Mouse (Mus musculus): ENCODE data around the gene Pkig. TPM values are rescaled to one million over a fixed set of nuclear protein-coding genes. Genes with fewer than 3 reads are reported as not detected.
A peak's percentile ranks its signal among the peaks of the same experiment; 100 is the strongest.

Gene Pkig
- total RNA-seq, 4 experiments from 2014 or later: 112 to 128 (median 121) TPM

DNA sequence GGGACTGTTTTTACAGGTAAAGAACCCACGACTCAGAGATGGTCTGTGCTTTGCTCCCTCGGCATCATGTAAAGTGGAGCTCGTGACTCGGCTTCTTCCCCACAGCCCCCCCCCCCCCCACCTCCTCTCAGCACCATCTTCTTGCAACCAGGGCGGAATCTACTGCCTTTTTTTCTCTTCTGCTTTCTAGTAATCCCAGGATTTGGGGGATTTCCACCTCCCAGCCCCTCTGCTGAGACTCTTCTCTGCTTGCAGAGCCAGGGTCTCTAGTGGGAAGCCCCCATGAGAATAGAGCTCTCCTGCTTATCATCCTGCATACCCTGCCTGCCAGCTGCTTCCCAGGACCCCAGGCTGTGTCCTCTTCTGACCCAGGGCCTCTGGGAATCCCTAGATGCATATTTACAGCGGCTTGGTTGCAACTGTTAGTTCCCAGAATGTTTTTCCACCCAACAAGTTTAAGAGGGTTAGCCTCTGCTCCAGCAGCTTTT, 50.6 kb downstream of the Pkig start:
- no peak for DNase-seq (ENCODE audit: low spot score in 2 of 2)

- no peak for DNase-seq (ENCODE audit: low spot score in 2 of 2)
Measured at GRCm38 (mm10) chr2:163710000-163710399, 51.8 kb downstream of the Pkig start.

DNA sequence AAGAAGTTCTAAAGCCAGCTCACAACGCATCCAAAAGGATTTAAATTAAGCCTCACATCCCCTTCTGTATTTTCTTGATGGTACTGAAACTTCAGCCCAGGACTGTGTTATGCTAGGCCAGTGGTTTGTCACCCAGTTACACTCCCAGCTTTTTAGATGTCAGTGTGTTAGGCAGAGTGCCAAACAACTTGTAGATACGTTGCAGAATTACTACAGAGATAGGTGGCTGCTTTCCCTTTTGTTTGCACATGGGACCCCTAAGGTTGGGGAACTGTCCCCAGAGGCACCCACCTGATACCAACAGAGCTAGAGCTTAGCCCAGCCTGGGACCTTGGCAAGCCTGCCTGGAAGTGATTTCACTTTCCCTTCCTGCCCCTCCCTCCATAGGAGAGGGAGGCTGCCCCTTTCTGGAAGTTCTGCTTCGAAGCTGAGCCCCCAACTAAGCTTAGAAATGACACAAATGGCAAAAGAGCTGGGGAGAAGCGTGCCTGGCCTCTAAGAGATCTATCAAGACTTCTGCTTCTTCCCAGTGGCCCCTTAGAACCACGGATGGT, 52.5 kb downstream of the Pkig start:
- DNase-seq (ENCODE audit: low spot score in 2 of 2): no peak

GRCm38 (mm10) chr2:163711368-163711868, 53.2 kb downstream of the Pkig start:
- no peak for DNase-seq (ENCODE audit: low spot score in 2 of 2)

GRCm38 (mm10) chr2:163712473-163712872, 54.3 kb downstream of the Pkig start:
- DNase-seq (ENCODE audit: low spot score in 2 of 2): no peak

DNA sequence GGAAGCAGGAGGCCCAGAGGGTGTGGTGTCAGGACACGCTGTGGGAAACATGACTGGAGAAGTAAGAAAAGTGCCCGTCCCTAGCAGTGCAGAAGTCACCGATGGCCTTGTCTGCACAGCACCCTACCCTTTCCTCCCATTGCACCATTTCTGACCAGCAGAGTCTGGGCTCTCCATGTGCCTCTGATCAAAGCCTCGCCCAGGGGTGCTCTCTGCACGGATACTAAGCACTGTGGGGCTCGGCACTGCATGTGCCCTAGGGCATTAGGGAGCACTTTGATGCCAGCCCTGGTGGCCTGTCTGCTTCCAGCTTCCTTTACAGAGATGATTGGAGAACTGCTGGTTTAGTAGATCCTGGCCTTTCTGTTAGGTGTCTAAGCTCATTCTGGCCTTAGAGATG, 54.7 kb downstream of the Pkig start:
- no peak for DNase-seq (ENCODE audit: low spot score in 2 of 2)

DNA sequence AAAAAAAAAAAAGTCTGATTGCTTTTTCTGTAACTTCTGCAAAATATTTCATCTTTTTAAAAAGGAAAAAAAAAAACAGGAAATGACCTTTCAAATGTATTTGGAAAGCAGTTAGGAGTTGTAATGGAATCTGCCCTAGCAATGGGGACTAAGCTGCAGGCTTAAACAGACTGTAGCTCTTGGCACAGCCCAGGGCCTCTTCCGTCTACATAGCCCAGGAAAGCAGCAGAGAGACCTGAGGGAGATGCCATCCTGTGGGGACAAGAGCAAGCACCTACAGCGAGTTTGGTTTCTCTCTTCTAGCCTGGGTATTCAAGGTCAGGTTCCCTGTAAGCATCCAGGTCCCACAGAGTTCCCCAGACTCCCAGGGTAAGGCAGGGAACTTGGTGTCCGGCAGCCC, 55.2 kb downstream of the Pkig start:
- DNase-seq (ENCODE audit: low spot score in 2 of 2): no peak

DNA sequence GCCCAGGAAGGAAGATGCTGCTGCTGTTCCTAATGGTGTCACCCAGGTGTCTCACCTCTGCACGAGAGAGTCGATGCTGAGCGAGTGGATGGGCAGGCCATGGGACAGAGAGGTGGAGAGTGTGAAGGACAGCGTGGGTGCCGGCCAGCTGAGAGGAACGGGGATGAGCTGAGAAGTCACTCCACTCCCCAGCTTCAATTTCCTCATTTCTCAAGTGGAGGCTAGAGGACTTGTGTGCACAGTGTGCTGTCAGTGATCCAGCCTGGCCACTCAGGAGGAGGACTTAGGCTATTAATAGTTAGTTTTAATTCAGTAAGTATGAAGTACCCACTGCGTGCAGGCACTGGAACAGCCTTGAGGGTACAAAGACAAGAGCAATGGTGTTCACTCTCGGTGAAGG, 58.3 kb downstream of the Pkig start:
- DNase-seq (ENCODE audit: low spot score in 2 of 2): no peak

GRCm38 (mm10) chr2:163716853-163717252, 58.7 kb downstream of the Pkig start:
- no peak for DNase-seq (ENCODE audit: low spot score in 2 of 2)

- no peak for DNase-seq (ENCODE audit: low spot score in 2 of 2)
Measured at GRCm38 (mm10) chr2:163718526-163718925, 60.3 kb downstream of the Pkig start.

- peak; percentile 72 to 82 for DNase-seq (ENCODE audit: low spot score in 2 of 2)
Measured at GRCm38 (mm10) chr2:163718951-163719603, 60.9 kb downstream of the Pkig start.

- no peak for DNase-seq (ENCODE audit: low spot score in 2 of 2)
Measured at GRCm38 (mm10) chr2:163719616-163720015, 61.4 kb downstream of the Pkig start.

DNA sequence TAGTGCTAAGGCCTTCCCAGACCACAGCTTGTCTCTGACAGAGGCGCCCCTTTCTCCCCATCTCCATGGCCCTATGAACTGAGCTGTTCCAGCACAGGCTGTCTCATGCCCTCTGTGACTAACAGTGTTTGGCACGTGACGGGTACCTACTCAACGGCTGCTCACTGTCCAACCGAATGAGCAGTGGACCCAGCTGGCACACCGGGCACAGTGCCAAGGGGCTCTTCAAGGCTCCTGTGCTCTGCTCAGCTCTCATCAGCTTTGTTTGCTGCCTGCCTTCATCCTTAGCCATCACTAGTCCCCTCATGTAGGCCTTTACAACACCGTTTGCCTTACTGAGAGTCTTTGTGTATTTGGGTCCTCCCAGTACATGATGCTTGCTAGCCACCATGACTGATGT, 64.4 kb downstream of the Pkig start:
- DNase-seq (ENCODE audit: low spot score in 2 of 2): peak in 1 of 2 experiments; percentile 83

DNA sequence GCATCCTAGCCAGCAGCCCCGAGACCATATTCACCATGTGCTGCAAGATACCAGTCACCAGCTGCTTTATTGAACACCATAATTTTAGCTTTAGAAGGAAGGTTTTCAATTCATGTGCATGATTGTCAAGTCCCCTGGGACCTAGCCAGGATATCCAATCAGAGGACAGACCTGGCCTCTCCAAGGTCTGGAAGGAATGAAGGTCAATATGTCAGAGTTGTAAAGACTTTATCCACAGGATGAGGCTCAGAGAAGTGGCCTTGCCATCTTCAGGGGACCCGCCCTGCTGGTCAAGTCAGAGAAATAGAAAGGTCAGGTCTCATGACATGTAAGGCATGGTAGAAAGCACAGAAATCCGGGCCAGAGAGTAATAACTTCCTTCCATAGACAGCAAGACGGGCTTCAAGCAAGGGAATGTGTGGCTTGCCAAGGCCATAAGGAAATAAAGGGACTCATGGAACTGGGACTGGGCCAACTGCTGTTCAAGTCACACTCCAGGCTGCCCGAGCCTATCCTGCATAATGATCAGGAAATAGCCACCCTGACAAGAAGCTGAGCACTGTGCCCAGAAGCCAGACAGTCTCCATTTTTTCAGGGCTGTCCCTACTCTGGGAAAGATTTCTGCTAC, 68.7 kb downstream of the Pkig start:
- no peak for DNase-seq (ENCODE audit: low spot score in 2 of 2)

DNA sequence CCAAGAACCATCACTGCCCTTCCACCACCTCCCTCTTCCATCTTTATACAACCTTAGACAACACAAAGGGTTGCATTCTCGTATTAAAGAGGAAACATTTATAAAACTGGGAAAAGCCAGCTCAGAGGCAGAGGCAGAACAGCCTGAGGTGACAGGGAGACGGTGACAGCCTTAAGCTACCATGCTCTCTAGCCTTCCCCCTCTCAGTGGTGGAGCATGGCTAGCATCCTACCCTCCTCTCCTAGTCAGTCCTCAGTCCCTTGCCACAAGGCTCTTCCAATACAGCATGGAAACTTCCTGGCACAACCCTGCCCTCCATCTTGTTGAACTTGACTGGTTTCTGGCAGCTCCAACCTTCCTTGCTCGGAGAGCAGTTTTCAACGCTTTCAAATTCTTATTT, 70.1 kb downstream of the Pkig start:
- DNase-seq (ENCODE audit: low spot score in 2 of 2): no peak

- no peak for DNase-seq (ENCODE audit: low spot score in 2 of 2)
Measured at GRCm38 (mm10) chr2:163732021-163732420, 73.8 kb downstream of the Pkig start.

- no peak for DNase-seq (ENCODE audit: low spot score in 2 of 2)
Measured at GRCm38 (mm10) chr2:163735163-163735562, 77.0 kb downstream of the Pkig start.

DNA sequence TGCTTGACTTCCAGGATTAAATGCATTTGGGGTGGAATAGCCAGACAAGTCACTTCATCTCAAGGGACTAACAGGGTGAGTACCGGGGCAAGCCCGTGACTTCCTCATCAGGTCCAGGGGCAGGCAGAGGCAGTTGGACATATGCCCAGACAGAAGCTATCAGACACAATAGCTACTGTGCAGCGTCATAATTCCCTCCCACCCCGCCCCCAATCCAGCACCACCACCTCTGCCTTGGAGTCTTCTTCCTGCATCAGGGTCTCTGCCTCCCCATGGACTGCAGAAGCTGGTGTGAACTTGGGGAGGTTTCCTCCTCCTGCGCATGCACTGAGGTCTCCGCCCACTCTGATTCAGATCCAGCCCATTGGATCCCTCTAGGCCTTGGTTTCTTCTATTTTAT, 77.8 kb downstream of the Pkig start:
- no peak for DNase-seq (ENCODE audit: low spot score in 2 of 2)

DNA sequence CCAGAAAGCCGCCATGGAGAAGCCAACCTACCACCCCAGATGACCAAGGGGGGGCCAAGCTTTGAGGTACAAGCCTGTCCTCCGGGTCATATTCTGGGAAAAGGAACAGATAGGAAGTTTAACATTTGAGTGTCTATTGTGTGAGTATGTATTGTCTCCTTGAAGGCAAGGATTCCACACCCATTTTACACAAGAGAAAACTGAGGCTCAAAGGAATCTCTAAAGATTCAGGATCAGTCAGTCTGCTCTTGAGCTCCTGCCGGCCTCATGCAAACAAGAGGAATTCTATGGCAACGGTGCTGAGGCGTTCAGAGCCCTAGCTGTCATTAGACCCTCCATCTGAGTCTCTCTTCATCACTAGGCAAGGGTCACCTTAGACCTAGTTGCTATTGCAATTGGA, 84.5 kb downstream of the Pkig start:
- DNase-seq (ENCODE audit: low spot score in 2 of 2): no peak

GRCm38 (mm10) chr2:163743357-163743756, 85.2 kb downstream of the Pkig start:
- DNase-seq (ENCODE audit: low spot score in 2 of 2): no peak

DNA sequence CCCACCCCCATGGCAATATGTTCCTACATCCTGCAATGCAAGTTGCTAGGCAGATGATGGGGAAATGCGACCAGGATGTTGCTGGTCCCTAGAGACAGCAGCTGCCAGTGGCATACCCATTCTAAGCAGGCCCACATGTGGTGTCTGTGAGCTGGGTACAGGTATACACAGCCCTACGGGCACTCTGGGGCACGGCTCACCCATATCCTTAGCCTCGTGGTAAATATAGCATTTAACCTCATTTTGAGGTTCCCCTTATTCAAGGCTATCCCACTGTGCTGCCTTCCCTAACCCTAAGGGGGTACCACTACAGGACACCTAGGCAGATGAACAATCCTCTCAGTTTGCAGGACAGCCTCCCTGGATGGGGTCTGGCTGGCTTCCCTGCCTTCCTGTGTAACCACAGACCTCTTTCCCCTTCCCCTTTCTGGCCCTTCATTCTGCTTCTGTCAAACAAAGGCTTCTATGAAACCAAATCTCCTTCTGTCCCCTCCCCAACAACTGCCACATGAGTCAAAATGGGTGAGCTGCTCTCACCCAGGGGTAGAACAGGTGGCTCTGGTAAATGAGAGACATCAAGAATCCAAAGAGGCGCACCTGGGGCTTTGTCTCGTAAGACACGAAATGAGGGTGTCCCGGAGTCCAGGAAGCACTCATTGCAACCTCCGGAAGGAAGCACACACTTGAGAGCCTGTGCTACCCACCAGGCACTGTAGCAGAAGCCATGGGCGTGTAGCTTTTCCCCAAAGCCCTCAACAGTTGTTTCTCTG, 86.8 kb downstream of the Pkig start:
- DNase-seq (ENCODE audit: low spot score in 2 of 2): no peak
